Mouse (Mus musculus) embryonic stem cell, embryonic (primary cell): ENCODE results near the gene Szrd1.

ENCODE experiments used
- CTCF ChIA-PET, 4 experiments: fragments of 300-600 bp in 2 of 4; fragments of 350-600 bp in 2 of 4; sonication (Branson Sonifier 250); formaldehyde crosslinking; loops; one replicate each; lab custom pipeline; 2022; ENCODE audit warnings: inconsistent platforms in 2 of 4; lab: Charles Lee
- POLR2A ChIA-PET, 4 experiments: fragments of 300-600 bp in 2 of 4; fragments of 350-600 bp in 2 of 4; sonication (Branson Sonifier 250); formaldehyde crosslinking; loops; one replicate each; lab custom pipeline; 2022; ENCODE audit warnings: antibody characterized with exemption in 4 of 4, inconsistent platforms in 1 of 4; lab: Charles Lee

The Szrd1 gene

DNA sequence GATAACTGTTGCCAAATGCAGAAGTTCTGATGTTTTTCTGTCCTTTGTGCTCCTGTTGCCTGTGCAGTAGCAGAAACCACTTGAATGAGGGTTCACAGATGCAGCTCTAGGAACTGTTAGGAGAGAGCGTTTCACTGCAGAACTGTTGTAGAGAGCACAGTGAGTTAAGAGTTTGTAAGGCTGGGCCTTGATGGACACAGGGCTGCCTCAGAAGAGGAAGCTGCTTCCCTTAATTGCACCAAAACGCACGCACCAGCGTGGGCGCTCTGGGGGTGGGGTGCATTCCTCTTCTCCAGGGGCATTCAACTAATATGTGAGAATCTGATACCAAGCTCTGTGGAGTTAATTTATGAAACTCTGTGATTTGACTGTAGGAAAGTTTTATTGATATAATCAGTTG, 20.1 kb upstream of the Szrd1 start:
- ChIA-PET CTCF (interaction anchor here in 2 of 4 experiments (0.6 to 1.8 kb wide), 11 partner anchors 8 to 1130 kb away, joined by 3 to 12 read pairs (median 3); partner anchors contain the start of gene Fbxo42 (in 2 of the 2)), POLR2A (interaction anchor here (0.6 to 12.0 kb wide), 8 partner anchors 8 to 125 kb away, joined by 3 to 160 read pairs (median 3); partner anchors contain the start of genes Fbxo42 (in 2 of the 4) and Szrd1 (in 1 of the 4))

DNA sequence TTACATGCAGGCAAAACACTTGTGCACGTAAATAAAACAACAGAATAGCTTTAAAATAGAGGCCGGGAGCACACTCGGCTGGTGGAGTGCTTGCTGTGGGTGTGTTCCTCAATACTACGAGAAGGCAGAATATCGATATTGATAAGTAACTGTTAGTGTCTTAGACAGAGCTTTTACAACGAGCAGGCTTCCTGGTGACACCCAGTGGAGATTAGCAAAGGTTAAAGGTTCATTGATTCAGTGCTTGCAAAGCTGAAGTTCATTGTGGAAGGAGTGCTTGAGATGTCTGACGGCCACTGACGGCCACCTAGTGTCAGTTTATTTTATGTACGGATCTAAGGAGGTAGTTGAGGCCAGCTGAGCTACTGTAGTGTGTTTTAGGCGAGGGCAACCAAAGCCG, 19.5 kb upstream of the Szrd1 start:
- ChIA-PET POLR2A (interaction anchor here (0.7 to 12.0 kb wide), 10 partner anchors 9 to 126 kb away, joined by 3 to 160 read pairs (median 3); partner anchors contain the start of genes Fbxo42 (in 3 of the 4) and Szrd1 (in 1 of the 4)), CTCF (interaction anchor here in 3 of 4 experiments (0.6 to 2.5 kb wide), 12 partner anchors 7 to 1129 kb away, joined by 3 to 12 read pairs (median 4); partner anchors contain the start of gene Fbxo42 (in 2 of the 3))

DNA sequence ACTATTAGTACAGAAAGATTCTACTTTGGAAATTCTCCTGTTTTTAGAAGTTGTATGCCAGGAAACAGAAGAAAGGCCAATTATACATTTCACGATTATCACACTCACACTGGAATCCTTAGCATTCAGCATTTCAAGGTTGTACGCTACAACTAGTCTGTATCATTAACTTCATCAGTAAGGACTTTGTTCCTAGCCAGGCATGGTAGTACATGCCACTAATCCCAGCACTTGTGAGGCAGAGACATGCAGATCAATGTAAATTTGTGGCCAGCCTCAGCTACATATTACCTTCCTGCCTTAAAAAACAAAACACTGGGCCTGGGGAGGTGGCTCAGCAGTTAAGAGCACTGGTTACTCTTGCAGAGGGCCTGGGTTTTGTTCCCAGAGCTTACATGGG, 19.0 kb upstream of the Szrd1 start:
- CTCF ChIA-PET, result interaction anchor here in 3 of 4 experiments (0.6 to 2.5 kb wide), 6 partner anchors 8 to 405 kb away, joined by 3 to 12 read pairs (median 6); partner anchors contain the start of gene Fbxo42 (in 2 of the 3)
- POLR2A ChIA-PET, result interaction anchor here (0.7 to 12.0 kb wide), 11 partner anchors 9 to 126 kb away, joined by 3 to 160 read pairs (median 3); partner anchors contain the start of genes Fbxo42 (in 3 of the 4) and Szrd1 (in 1 of the 4)

DNA sequence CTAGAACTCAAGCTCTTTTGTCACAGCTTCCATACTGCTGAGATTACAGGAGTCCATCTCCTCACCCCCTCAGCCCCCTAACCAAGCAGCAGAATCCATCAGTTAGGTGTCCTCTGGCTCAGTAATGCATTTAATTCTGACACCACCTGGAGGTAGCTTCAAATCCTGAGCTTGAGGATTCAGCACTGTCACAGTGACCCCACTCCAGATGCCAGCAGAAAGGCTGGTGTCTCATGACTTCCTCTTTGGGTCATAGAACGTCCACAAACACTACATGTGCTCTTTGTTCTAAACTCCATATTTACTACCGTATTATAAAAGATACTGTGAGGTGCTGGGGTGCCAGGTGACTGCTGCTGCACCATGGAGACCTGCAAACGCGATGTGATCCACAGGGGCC, 17.9 kb upstream of the Szrd1 start:
- POLR2A ChIA-PET, result interaction anchor here in 3 of 4 experiments (0.8 to 12.0 kb wide), 6 partner anchors 9 to 13 kb away, joined by 4 to 160 read pairs (median 6); partner anchors contain the start of genes Fbxo42 (in 2 of the 3) and Szrd1 (in 1 of the 3)

DNA sequence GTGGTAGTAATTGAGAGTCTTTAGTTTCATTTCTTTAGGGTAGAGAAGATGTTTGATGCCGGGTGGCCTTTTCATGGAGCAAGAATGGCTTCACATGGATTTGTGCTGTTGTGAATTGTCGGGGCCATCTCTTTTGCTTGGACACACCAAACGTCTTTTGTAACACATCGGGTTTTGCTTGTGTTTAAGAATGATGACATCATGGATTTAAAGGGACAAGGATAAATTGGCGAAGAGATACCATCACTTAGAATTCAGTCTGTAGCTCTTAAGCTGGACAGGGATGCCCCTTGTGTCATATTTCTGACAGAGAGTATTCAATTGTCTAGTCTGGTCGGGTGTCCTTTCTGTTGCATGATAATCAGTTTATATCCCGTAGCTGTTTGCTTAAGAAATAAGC, 9.5 kb upstream of the Szrd1 start:
- POLR2A ChIA-PET, result interaction anchor here (0.6 to 14.7 kb wide), 10 partner anchors 10 to 134 kb away, joined by 3 to 160 read pairs (median 6); partner anchors contain the start of gene Szrd1 (in 2 of the 4)
- CTCF ChIA-PET, result interaction anchor here in 1 of 4 experiments (1.0 kb wide), 1 partner anchor 16 kb away, joined by 3 read pairs; no protein-coding TSS in a partner anchor

More for the DNA sequence above, 17.9 kb upstream of the Szrd1 start:
- CTCF ChIA-PET, result interaction anchor here in 3 of 4 experiments (0.6 to 2.5 kb wide), 5 partner anchors 8 to 120 kb away, joined by 3 to 9 read pairs (median 4); partner anchors contain the start of gene Fbxo42 (in 1 of the 3)

DNA sequence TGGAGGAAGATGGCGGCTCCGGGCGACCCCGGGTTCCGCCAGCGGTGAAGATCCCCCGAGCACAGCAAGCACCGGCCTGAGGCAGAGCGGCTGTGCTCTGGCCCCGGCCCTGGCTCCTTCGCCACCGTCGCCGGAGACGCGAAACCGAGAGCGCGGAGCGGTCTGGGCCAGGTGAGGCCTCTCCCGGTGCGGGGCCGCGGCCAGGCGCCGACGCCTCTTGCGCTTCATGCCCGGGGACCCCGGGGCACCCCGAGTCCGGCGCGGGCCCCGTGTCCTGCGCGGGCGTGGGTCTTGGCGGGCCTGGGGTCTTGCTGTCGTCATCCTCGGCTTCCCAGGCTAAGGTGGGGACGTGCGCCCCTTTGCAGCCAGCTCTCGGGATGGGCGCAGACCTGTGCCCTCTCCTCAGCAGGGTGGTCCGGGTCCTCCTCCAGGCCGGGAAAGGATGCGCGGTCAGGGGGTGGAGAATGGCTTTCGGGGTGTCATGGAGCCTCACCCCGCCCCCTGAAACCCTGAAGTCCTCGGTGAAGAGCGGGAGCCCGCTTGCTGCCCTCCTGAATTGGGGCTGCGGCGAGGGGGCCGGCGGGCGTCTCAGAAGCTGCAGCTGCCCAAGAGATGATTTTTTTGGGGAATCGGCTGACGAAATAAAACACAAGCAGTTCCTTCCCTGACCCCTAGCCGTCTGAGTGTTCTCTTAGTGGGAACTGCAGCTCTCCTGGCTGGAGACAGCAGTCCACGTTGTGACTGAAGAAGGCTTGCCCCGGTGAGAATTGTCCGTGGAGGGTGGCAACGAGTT, 8.6 kb upstream of the Szrd1 start:
- POLR2A ChIA-PET, result interaction anchor here (0.6 to 14.7 kb wide), 50 partner anchors 9 to 504 kb away, joined by 3 to 160 read pairs (median 3); partner anchors contain the start of genes Szrd1 (in 3 of the 4), Necap2 (in 1 of the 4) and Tmem82 (in 1 of the 4)
- CTCF ChIA-PET, result interaction anchor here (0.5 to 1.9 kb wide), 38 partner anchors 9 to 1222 kb away, joined by 3 to 46 read pairs (median 4); partner anchors contain the start of genes Necap2 (in 2 of the 4) and Szrd1 (in 1 of the 4)

DNA sequence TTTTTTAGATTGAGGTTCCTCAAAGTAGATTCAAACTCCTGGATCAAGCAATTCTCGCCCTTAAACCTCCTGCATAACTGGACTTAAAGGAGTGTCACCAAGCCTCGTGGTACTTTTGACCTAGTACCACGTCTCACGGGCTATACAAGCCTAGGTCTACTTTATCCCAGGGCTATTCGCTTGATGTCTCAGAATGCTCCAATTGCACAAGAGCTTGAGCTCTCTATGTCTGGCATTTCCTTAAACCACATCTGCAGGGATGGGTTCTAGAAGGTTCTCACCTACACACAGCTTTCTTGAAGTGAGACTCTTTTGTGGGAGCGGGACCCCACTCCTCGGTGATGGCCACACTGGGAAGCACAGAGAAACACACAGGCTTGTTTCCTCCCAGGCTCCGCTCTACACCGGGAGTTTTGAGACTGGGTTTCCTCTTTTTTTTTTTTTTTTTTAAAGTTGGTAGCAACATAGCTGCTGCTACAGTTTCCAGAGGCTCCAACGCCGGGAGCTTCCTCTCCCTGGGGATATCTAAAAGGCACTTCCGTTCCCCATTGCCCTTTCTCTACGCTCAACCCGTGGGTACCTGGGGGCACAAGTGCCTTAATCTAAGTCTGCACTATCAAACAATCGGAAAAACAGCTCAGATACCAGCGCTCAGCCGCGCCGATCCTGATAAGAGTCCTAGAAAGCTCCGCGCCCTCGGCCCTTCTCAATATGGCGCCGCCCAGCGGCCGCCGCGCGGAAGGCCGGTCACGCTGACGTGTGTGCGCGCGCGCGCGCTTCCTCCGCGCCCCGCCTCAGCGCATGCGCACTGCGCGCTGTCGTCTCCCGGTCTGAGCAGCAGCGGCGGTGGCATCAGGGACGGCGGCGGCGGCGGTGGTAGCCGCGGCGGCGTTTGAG, 7.8 kb upstream of the Szrd1 start, which contains the start of gene Fbxo42:
Gene Fbxo42, plus strand, starts transcription at position 802 of the 897 bp plus-strand sequence.
- ChIA-PET CTCF (interaction anchor here (0.6 to 1.9 kb wide), 53 partner anchors 8 to 1221 kb away, joined by 3 to 46 read pairs (median 3); partner anchors contain the start of genes Necap2 (in 2 of the 4) and Szrd1 (in 1 of the 4)), POLR2A (interaction anchor here (0.6 to 14.7 kb wide), 62 partner anchors 8 to 503 kb away, joined by 3 to 160 read pairs (median 3); partner anchors contain the start of genes Szrd1 (in 3 of the 4), Necap2 (in 1 of the 4) and Tmem82 (in 1 of the 4))

DNA sequence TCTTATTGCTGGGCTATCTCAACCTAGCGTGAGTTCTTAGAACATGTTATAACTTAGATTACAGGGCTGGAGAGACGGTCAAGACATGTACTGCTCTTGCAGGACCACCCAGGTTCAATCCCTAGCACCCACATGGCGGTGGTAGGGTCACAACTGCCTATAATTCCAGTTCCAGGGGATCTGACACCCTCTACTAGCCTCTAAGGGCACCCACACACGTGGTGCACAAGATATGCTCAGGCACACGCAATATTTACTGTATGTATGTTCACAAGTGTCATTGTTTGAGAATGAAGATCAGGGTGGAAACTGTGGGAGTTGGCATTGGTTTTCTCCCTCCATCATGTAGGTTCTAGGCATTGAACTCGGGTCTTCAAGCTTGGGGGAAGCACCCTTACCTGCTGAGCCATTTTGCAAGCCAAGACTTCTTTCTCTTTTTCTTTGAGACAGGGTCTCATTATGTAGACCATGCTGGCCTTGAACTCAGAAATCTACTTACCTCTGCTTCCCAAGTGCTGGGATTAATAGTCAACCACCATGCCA, 7.0 kb upstream of the Szrd1 start:
- CTCF ChIA-PET, result interaction anchor here in 3 of 4 experiments (0.6 to 1.7 kb wide), 23 partner anchors 10 to 125 kb away, joined by 3 to 46 read pairs (median 4); no protein-coding TSS in a partner anchor
- POLR2A ChIA-PET, result interaction anchor here (0.7 to 14.7 kb wide), 24 partner anchors 10 to 238 kb away, joined by 3 to 160 read pairs (median 4); partner anchors contain the start of gene Szrd1 (in 1 of the 4)

DNA sequence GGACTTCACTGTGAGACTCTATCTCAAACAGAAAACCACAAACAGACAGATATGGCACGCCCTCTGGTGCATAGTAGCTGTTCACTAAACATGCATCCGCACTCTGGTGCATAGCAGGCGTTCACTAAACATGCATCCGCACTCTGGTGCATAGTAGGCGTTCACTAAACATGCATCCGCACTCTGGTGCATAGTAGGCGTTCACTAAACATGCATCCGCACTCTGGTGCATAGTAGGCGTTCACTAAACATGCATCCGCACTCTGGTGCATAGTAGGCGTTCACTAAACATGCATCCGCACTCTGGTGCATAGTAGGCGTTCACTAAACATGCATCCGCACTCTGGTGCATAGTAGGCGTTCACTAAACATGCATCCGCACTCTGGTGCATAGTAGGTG, 5.5 kb upstream of the Szrd1 start:
- CTCF ChIA-PET, result interaction anchor here in 2 of 4 experiments (0.7 to 1.3 kb wide), 2 partner anchors 19 to 80 kb away, joined by 3 to 5 read pairs; no protein-coding TSS in a partner anchor

DNA sequence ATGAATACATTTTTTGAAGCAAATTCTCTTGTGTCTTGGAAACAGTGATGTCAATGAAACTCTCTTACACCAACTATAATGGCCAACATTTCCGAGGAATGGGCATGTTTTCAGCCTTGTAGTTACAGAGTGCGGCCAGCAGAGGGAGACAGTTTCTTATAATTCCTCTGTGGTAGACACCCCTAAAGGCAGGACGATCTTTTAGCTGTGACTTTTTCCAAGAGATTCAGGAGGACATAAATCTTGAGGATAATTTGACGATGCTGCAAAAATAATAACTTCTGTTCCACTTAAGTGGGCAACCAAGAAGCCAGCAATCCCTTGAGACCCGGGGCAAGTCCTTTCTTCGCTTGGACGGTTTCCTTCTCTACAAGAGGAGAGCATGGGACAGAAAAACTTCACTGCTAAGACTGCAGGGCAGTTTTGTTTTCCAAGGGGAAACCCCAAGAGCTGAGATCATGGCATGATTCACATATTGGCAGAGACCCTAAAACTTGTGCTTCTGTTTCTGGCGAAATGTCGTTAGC, 2.8 kb upstream of the Szrd1 start:
- POLR2A ChIA-PET, result interaction anchor here in 2 of 4 experiments (0.5 to 14.7 kb wide), 11 partner anchors 17 to 422 kb away, joined by 3 to 160 read pairs (median 3); partner anchors contain the start of gene Necap2 (in 1 of the 2)
- CTCF ChIA-PET, result interaction anchor here (0.5 to 2.5 kb wide), 39 partner anchors 8 to 486 kb away, joined by 3 to 12 read pairs (median 3); partner anchors contain the start of genes Necap2 (in 1 of the 4) and Rsg1 (in 1 of the 4)

More for the DNA sequence above, 5.5 kb upstream of the Szrd1 start:
- POLR2A ChIA-PET, result interaction anchor here in 2 of 4 experiments (1.2 to 14.7 kb wide), 3 partner anchors 9 to 109 kb away, joined by 3 to 160 read pairs (median 35); partner anchors contain the start of gene Szrd1 (in 1 of the 2)

DNA sequence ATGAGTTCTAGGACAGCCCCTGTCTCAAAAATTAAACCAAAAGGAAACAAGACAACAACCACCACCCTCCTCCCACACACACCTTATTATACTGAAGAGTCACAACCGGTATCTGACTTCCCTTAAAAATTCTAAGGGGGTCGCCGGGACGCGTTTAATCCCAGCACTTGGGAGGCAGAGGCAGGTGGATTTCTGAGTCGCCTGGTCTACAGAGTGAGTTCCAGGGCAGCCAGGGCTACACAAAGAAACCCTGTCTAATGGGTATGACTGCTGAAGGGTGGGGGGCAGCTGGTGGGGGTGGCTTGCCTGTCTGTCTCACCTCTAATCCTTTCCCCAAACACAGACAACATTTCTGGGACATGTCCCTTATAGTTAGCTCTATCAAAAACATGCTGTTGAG, 1.4 kb upstream of the Szrd1 start:
- ChIA-PET POLR2A (interaction anchor here in 1 of 4 experiments (14.7 kb wide), 1 partner anchor 21 kb away, joined by 160 read pairs; no protein-coding TSS in a partner anchor), CTCF (interaction anchor here in 1 of 4 experiments (1.0 to 2.5 kb wide), 2 partner anchors 27 to 289 kb away, joined by 3 to 8 read pairs; no protein-coding TSS in a partner anchor)

DNA sequence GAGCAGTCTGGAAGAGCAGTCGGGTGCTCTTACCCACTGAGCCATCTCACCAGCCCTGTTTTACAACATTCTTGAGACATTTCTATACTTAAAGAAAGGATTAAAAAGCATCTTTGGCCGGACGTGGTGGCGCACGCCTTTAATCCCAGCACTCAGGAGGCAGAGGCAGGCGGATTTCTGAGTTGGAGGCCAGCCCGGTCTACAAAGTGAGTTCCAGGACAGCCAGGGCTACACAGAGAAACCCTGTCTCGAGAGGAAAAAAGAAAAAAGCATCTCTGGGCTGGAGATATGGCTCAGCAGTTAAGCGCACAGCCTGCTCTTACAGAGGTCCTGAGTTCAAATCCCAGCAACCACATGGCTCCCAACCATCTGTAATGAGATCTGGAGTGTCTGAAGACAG, 779 bp upstream of the Szrd1 start:
- ChIA-PET POLR2A (interaction anchor here in 3 of 4 experiments (0.6 to 14.7 kb wide), 10 partner anchors 9 to 144 kb away, joined by 3 to 160 read pairs (median 4); no protein-coding TSS in a partner anchor), CTCF (interaction anchor here in 1 of 4 experiments (1.3 kb wide), 1 partner anchor 19 kb away, joined by 3 read pairs; no protein-coding TSS in a partner anchor)

DNA sequence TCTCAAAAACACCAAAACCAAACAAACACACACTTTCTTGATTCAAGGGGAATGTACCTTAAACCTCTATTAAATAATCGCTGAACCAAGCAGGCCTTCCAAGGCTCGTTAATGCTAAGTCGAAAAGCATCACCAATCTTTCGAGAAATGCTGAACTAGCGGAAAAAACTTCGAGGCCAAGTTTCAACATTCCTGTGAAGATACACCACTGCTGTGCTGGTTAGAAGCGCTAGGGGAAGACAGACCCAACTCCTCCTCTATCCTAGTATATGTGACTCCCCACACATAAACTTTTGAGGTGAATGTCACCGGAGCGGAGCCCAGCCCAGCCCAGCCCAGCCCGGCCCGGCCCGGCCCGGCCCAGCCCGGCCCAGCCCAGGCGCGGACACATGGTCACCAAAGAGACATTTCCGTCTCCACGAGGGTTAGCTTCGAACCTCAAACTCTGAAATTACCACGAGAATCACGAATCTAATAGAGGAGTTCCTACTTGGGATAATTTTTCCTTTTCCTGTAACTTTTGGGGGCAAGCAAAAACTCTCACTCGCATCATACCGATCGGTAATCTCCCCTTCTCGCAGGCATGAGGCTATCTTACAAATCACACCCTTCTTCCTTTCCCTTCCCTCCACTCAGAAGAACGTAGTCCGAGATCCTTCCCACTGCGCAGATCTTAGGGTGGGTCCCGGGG, 1.0 kb downstream of the Szrd1 start:
- CTCF ChIA-PET, result interaction anchor here in 2 of 4 experiments (0.8 to 1.9 kb wide), 6 partner anchors 9 to 84 kb away, joined by 3 to 7 read pairs (median 4); partner anchors contain the start of gene Fbxo42 (in 1 of the 2)
- POLR2A ChIA-PET, result interaction anchor here (0.5 to 14.7 kb wide), 18 partner anchors 9 to 287 kb away, joined by 3 to 160 read pairs (median 4); partner anchors contain the start of gene Fbxo42 (in 2 of the 4)

DNA sequence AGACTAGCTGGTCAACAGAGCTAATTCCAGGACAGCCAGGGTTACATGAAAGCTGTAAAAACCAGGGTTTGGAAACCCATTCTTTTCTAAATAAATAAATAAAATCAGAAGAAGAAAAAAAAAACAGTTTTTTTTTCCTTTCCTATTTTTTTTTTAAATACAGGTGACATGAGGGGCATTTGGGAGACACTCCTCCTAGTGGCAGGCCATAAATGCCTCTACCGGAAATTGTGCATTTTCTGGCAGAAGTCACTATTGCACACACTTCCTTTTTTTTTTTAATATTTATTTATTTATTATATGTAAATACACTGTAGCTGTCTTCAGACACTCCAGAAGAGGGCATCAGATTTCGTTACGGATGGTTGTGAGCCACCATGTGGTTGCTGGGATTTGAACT, 1.8 kb downstream of the Szrd1 start:
- ChIA-PET POLR2A (interaction anchor here in 2 of 4 experiments (0.5 to 14.7 kb wide), 5 partner anchors 10 to 25 kb away, joined by 3 to 160 read pairs (median 35); partner anchors contain the start of gene Fbxo42 (in 1 of the 2)), CTCF (interaction anchor here in 2 of 4 experiments (0.7 to 1.7 kb wide), 3 partner anchors 11 to 292 kb away, joined by 3 to 6 read pairs (median 4); no protein-coding TSS in a partner anchor)
